Mouse (Mus musculus) frontal cortex, postnatal 25 days (tissue): ENCODE data around the gene Txndc11.
A peak's percentile ranks its signal among the peaks of the same experiment; 100 is the strongest.

Source experiments
- DNase-seq, 2 experiments: peaks; one replicate each; pipeline ENCODE4 v3.0.0; 2022; ENCODE audit warnings: low spot score in 2 of 2

Gene Txndc11

DNA sequence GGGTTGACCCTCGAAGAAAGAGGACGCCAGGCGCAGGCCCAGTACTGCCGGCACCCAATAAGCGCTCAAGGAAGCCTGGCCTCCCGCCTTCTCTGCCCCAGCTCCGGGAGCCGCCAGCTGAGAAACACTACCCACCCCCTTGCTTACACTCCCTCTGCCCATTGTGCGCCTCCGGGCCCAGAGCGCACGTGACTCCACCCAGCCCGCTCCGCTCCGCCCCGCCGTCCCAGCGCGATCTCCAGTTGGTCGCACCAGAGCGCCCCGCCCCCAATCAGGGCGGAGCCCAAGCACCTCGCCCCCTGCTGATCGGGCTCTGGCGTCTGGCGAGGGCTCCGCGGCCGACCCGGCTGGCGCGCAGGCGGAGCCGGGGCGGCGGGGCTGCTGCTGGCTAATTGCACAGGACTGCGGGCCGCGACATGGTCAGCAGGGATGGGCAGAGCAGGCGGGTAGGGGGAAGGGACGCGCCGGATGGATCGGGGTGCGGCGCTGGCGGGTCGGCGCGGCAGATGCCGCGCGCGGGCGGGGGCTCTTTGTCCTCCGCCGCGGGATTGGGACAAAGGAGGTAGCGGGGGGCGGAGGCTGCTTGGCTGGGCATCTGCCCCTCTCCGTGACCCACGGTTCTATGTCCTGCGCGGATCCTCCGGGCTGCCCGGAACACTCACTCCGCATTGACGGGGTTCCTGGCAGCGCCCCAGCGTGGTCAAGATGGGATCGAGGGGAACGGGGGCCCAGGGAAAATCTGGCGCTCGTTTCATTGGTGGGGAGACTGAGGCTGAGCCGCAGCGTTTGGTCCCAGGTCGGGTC, 68.2 kb downstream of the Txndc11 start, which contains the start of gene Litaf:
Litaf (minus strand) TSS at position 129 of the 804 bp plus-strand sequence.
- peak; percentile 89 to 93 for DNase-seq

- no peak for DNase-seq
Observed at GRCm38 (mm10) chr16:11065431-11065830, 69.0 kb downstream of the Txndc11 start.

GRCm38 (mm10) chr16:11064742-11065141, 69.7 kb downstream of the Txndc11 start:
- no peak for DNase-seq

GRCm38 (mm10) chr16:11064341-11064740, 70.1 kb downstream of the Txndc11 start:
- DNase-seq, result no peak

DNA sequence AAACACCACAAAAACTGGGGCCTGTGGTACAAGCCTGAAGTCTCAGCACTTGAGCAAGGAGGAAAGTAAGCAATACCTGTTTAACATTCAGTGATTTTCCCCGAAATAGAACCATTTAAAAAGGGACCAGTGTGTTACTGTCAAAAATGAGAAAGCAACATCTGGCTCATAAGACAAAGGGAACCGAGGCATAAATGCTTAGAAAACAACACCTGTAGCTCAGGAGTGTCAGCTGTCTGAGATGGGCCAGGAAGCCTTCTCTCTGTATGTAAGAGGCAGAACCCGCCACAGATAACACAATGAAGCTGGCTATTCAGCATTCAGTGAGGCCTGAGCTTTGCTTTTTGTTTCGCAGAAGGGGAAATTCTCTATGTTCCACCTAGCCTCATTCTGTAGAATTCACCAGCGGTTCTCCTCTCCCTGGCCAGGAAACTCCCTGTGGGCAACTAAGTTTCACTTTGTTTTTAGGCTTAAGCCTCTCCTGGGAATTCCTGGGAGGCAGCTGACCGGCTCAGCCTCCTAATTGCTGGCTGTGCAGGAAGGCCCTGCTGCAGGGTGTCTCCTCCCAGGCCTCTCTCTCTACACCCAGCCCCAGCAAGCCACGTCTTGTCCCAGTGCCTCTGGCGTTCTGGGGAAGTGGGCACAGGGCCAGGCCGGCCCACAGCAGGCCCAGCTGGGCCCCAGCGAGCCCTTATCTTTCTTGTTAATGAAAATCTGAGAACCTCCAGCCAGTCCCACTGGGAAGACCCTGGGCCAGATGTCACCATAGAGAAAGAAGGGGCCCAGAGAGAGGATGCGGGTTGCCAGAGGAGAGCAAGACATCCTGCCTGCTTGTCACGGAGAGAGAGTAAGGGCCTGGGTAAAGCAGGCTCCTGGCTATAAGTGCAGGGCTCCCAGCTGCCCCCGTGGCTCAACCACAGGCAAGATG, 71.4 kb downstream of the Txndc11 start:
- DNase-seq, result no peak

DNA sequence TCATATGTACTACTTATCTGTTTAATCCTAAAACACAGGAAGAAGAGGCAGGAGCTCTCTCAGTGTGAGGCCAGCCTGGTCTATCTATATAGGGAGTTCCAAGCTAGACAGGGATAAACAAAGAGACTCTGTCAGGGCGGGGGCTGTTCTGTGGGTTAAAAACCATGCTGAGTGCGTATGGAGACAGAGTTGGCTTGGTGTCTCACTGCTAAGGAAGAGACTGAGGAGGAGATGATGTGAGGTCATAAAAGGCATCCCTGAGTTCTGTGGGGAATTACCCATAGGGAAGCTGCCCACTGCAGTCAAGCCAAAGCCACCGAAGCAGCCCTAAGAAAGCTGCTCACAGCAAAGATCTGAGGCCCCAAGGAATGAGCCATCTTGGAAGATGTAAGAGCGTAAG, 73.8 kb downstream of the Txndc11 start, which contains the start of gene Snn:
Snn (plus strand) TSS at position 301 of the 400 bp plus-strand sequence.
- DNase-seq, result no peak

DNA sequence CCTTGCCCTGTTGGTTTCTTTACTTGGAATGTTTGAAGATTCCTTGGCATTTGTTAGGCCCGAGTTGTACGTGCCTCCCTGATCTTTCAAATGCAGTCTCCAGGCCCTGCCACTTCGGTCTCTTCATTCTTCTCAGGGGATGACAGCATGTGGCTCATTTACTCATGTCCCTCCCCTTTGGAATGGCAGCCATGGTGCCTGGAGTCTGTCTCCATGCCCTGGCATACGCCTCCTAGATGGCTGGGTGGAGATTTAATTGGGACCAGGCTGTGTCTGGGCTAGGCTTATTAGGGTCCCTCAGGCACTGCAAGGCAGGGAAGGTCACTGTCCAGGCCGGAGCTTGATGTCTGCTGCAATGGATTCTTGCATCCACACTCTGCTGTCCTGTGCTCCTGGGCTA, 78.5 kb downstream of the Txndc11 start:
- DNase-seq, result no peak

- no peak for DNase-seq
Observed at GRCm38 (mm10) chr16:11054871-11055270, 79.6 kb downstream of the Txndc11 start.

- no peak for DNase-seq
Observed at GRCm38 (mm10) chr16:11054409-11054808, 80.0 kb downstream of the Txndc11 start.

- no peak for DNase-seq
Observed at GRCm38 (mm10) chr16:11051134-11051533, 83.3 kb downstream of the Txndc11 start.

- no peak for DNase-seq
Observed at GRCm38 (mm10) chr16:11050226-11050625, 84.2 kb downstream of the Txndc11 start.

DNA sequence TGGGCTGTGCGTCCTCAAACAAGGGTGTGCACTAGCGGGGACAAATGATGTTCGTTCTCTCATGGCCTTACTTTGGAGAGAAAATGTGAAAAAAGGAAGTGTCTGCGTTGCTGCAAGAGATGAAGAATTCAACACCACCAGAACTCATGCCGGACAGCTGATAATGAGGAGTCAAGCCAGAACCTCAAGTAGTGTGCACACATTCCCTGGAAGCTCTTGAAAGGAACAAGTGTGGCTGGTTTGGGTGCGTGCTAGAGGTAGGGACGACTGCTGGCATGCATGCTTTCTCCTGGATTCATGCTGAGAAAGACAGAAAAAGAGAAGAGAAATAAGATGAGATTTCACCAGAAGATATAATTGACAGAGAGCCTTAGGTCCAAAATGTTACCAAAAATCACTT, 87.3 kb downstream of the Txndc11 start:
- DNase-seq, result no peak

- DNase-seq, result no peak
Observed at GRCm38 (mm10) chr16:11046437-11046836, 88.0 kb downstream of the Txndc11 start.

- no peak for DNase-seq
Observed at GRCm38 (mm10) chr16:11043239-11043638, 91.2 kb downstream of the Txndc11 start.

DNA sequence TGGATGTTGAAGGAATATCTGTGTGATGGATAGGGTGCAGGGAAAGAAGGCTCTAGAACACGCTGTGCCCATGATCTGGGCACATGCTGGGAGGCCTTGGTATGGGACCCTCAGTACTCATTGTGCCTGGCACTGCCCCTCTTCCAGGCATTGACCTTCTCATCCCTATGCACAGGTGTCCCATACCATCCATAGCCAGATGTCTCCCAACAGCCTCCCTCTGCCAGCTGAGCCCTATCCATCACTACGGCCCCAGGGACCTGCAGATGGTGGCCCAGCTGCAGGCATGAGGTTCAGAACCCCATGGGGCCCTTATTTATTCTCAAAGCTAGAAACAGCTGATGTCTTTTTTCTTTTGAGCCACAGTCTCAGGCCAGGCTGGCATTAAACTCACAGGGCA, 93.8 kb downstream of the Txndc11 start:
- no peak for DNase-seq

DNA sequence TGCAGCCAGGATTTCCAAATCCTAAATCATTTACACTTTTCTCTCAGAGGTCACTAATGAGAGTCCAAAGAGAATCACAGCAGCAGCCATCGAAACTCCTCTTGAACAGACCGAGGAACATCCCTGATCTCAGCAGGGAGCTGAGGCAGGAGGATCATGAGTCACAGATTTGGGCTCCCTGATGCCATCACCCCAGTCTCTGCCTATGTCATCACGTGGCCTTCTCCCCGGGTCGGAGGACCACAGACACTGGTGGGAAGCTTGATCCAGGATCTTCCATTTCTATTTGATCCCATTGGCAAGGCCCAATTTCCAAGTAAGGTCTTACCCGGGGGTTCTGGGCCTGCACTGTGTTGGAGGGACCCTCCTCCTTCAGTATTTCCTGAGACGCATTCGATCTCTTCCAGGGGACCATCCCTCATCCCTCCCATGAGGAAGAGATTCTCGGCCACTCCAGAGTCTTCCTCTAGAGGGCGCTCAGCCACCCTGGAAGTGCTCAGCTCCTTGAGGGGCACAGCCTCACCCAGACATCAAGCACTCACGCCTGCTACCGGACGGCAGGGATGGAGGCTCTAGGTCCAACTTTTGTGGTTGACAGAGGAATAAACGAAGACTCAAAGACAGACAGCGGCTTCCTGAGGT, 98.5 kb downstream of the Txndc11 start:
- DNase-seq, result peak; percentile 58 to 66

- DNase-seq, result no peak
Observed at GRCm38 (mm10) chr16:11035273-11035672, 99.2 kb downstream of the Txndc11 start.

DNA sequence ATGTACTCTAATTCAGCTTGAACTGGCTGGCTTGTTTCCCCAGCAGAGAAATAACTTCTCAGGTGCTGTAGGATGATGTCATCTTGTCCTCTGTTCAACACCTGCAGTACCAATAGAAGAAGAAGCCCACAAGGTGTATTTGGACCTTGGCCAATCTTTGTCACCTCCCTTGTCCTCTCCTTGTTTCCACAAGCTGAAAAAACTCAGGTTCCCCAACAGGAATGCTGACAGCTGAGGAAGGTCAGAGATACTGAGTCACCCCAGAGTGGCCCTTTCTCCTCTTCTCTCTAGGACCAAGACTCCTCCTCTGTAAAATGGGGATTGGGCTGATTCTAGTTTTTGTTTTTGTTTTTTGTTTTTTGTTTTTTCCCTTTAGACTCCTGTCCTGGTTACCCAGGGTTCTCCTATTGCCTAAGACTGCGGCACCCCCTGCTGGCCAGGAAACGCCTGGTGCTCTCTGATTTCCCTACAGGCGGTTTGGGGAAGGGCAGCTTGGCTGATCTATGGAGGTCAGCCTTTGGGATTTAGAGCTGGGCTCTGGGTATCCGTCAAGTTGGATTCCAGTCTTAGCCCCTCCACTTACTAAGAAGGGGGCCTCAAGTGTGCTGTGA, 100.2 kb downstream of the Txndc11 start:
- DNase-seq, result peak; percentile 79 to 81

GRCm38 (mm10) chr16:11031320-11031719, 103.1 kb downstream of the Txndc11 start:
- no peak for DNase-seq

- DNase-seq, result no peak
Observed at GRCm38 (mm10) chr16:11030844-11031243, 103.6 kb downstream of the Txndc11 start.

DNA sequence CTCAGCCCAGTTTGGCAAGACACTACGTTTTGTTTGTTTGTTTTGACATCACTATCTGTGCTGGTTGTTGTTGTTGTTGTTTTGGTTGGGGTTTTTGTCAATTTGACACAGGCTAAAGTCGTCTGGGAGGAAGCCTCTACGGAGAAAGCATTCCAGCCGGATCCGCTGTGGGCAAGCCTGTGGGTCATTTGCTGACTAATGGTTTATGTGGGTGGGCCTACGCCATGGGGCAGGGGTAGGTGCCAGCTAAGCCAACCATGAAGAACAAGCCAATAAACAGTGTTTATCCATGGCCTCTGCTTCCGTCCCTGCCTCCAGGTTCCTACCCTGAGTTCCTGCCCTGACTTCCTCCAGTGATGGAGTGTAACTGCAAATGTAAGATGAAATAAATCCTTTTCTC, 106.2 kb downstream of the Txndc11 start:
- DNase-seq, result no peak
